Mouse (Mus musculus): ENCODE data around the gene Adgra3.

- no peak for TF ChIP-seq CTCF (IDR thresholded peaks at IDR 0.05 in 2 of 3, conservative IDR thresholded peaks at IDR 0.05 in 1 of 3; ENCODE audit: control insufficient read depth in 1 of 3, insufficient read depth in 1 of 3, low read depth in 2 of 3, low read length in 3 of 3, poor library complexity in 1 of 3, severe bottlenecking in 1 of 3)
- TF ChIP-seq MAFK (IDR thresholded peaks at IDR 0.05; ENCODE audit: borderline replicate concordance, low read depth, low read length) = no peak
- TF ChIP-seq ELF1 (IDR thresholded peaks at IDR 0.05; ENCODE audit: low read depth, low read length) = no peak
- no peak for TF ChIP-seq TBP (IDR thresholded peaks at IDR 0.05; ENCODE audit: low read depth, low read length)
- no peak for TF ChIP-seq HCFC1 (IDR thresholded peaks at IDR 0.05; ENCODE audit: low read depth, low read length)
- no peak for TF ChIP-seq JUND (IDR thresholded peaks at IDR 0.05; ENCODE audit: low read depth, low read length)
- no peak for TF ChIP-seq USF1 (IDR thresholded peaks at IDR 0.05; ENCODE audit: low read depth, low read length)
- no peak for TF ChIP-seq ZNF384 (IDR thresholded peaks at IDR 0.05; ENCODE audit: low read depth, low read length)
Observed at GRCm38 (mm10) chr5:49915695-49916106, 143.1 kb downstream of the Adgra3 start.

Data from MEL (cell line).